Mouse (Mus musculus) CD4-positive naive resting alpha-beta T cell, adult 76 days (primary cell): ENCODE results near the gene Chd6. TPM values are rescaled to one million over a fixed set of nuclear protein-coding genes. Genes with fewer than 3 reads are reported as not detected.

ENCODE experiments used
- total RNA-seq: library from RNA; stranded (reverse); gene quantifications from one replicate; pipeline ENCODE4 v1.2.4, GENCODE M21; 2023

The Chd6 gene
- 111 TPM for total RNA-seq

DNA sequence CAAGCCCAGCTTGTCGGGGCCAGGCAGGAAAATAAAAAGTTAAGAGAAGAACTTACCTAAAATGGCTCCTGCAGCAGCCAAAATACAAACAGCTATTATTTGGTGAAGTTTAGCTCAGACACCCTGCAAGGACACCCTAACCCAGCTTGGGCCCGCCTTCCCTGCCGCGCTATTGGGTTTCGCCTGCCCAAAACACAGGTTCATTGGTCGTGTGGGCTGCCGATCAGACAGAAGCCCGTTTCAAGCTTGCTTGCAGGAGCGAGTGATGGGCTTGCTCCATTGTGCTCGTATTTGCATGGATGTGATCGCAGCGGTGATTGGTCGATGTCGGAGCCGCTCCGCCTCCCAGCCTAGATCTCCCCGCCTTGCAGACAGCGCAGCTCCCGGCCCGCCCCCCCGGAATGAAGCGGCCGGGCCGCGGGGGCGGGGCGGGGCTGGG, at the start of gene Chd6:
TSS of gene Chd6 (minus strand) at position 143 of the 439 bp plus-strand sequence.

GRCm38 (mm10) chr2:160912231-160912671, 196.6 kb downstream of the Chd6 start, which contains the start of gene Emilin3:
Gene Emilin3, minus strand, starts transcription at chr2:160912328.

Other genes starting within 250 kb of the Chd6 start
- gene Zhx3, start 236.1 kb downstream of the Chd6 start, total RNA-seq = 13.4 TPM
- gene Lpin3, start 228.4 kb downstream of the Chd6 start, total RNA-seq = 1.4 TPM
- not detected for gene Emilin3, start 196.7 kb downstream of the Chd6 start, total RNA-seq